Mouse (Mus musculus): ENCODE measurements at regions not wholly inside any gene's neighbourhood (a gene's known extent, or its start where the extent isn't known, plus 50 kb on each side); places are given as distances from the start of the nearest gene placed in this dataset.

DNA sequence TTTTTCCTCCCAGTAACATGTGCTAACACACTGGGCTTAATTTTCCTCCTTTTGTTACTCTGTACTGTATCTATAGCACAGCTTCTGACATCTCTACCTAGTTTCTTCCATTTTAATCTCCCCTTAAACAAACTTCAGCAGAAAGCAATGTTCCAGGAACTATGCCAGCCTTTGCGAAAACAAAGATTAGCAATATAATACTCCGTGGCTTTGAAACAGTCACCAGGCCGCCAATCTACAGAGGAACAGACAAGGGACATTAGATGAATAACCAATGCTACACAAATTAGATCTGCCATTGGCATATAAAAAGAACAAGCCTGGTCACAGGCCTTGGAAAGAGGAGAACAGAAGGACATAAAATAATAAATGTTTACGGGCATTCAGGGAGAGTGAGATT is 220.2 kb upstream of the 4930583I09Rik start:
- Histone ChIP-seq H3K4me1 (replicated peaks; ENCODE audit: insufficient read depth, low read length) (no peaks in the 10 kb centered on the region), H3K27ac (no peak overlapping the region), H3K27me3 (ENCODE audit: insufficient read depth, low read length) (no peaks in the 10 kb centered on the region), H3K9ac (ENCODE audit: low read depth, low read length) (no peak overlapping the region), H3K36me3 (ENCODE audit: insufficient read depth, low read length) (no peaks in the 10 kb centered on the region), H3K4me2 (ENCODE audit: low read length) (no peak overlapping the region), H3K4me3 (replicated peaks; ENCODE audit: low read depth, low read length) (no peak overlapping the region), H3K9me3 (replicated peaks; ENCODE audit: low read length) (no peaks in the 10 kb centered on the region)
- DNase-seq (ENCODE audit: low spot score): no peak
- no peak for TF ChIP-seq CTCF (IDR thresholded peaks at IDR 0.05; ENCODE audit: low read depth)
- no peak for ATAC-seq (replicated peaks; ENCODE audit: low FRiP score, low read depth)
- 79% methylated on average over 4 of the region's 4 CpGs for WGBS

- Histone ChIP-seq H3K27me3 (ENCODE audit: insufficient read depth, low read length) (no peaks in the 10 kb centered on the region), H3K9ac (ENCODE audit: low read depth, low read length) (no peak overlapping the region), H3K4me2 (ENCODE audit: low read length) (no peak overlapping the region), H3K36me3 (ENCODE audit: insufficient read depth, low read length) (no peaks in the 10 kb centered on the region), H3K9me3 (replicated peaks; ENCODE audit: low read length) (no peaks in the 10 kb centered on the region), H3K4me1 (replicated peaks; ENCODE audit: insufficient read depth, low read length) (no peaks in the 10 kb centered on the region), H3K27ac (no peak overlapping the region), H3K4me3 (replicated peaks; ENCODE audit: low read depth, low read length) (no peak overlapping the region)
- ATAC-seq (replicated peaks; ENCODE audit: low FRiP score, low read depth): no peak
- no peak for DNase-seq (ENCODE audit: low spot score)
- no peak for TF ChIP-seq CTCF (IDR thresholded peaks at IDR 0.05; ENCODE audit: low read depth)
- WGBS: 66% methylated on average over 7 of the region's 7 CpGs
These were observed 214.1 kb upstream of the 4930583I09Rik start for GRCm38 (mm10) chr17:65049860-65050482.

- Histone ChIP-seq H3K27me3 (ENCODE audit: insufficient read depth, low read length) (no peaks in the 10 kb centered on the region), H3K4me2 (ENCODE audit: low read length) (no peak overlapping the region), H3K4me1 (replicated peaks; ENCODE audit: insufficient read depth, low read length) (no peaks in the 10 kb centered on the region), H3K9ac (ENCODE audit: low read depth, low read length) (no peak overlapping the region), H3K27ac (no peak overlapping the region), H3K4me3 (replicated peaks; ENCODE audit: low read depth, low read length) (no peak overlapping the region), H3K9me3 (replicated peaks; ENCODE audit: low read length) (no peaks in the 10 kb centered on the region), H3K36me3 (ENCODE audit: insufficient read depth, low read length) (no peaks in the 10 kb centered on the region)
- no peak for TF ChIP-seq CTCF (IDR thresholded peaks at IDR 0.05; ENCODE audit: low read depth)
- ATAC-seq (replicated peaks; ENCODE audit: low FRiP score, low read depth) (no peak), DNase-seq (ENCODE audit: low spot score) (no peak)
- WGBS: 87% methylated on average over 5 of the region's 5 CpGs
These were observed 179.9 kb upstream of the 4930583I09Rik start for GRCm38 (mm10) chr17:65015731-65016130.

DNA sequence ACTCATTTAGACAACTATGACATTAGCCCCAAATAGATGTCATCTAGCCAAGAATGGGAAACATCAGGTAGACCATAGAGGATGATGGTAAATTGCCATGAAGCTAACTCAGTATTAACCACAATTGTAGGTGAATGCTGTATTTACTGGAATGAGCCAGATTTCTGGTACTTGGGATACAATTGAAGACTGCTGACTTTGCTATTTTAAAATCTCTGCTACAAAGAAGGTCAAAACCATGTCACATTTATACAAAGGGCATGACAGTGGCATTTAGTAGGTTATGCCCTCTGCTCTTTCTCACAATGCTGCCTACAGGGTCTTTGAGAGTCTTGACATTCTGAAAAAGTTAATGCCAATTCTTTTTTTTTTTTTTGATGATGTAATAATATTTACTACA is 178.8 kb upstream of the 4930583I09Rik start:
- Histone ChIP-seq H3K9ac (ENCODE audit: low read depth, low read length) (no peak overlapping the region), H3K4me3 (replicated peaks; ENCODE audit: low read depth, low read length) (no peak overlapping the region), H3K27me3 (ENCODE audit: insufficient read depth, low read length) (no peaks in the 10 kb centered on the region), H3K4me2 (ENCODE audit: low read length) (no peak overlapping the region), H3K4me1 (replicated peaks; ENCODE audit: insufficient read depth, low read length) (no peaks in the 10 kb centered on the region), H3K27ac (no peak overlapping the region), H3K36me3 (ENCODE audit: insufficient read depth, low read length) (no peaks in the 10 kb centered on the region), H3K9me3 (replicated peaks; ENCODE audit: low read length) (no peaks in the 10 kb centered on the region)
- TF ChIP-seq CTCF (IDR thresholded peaks at IDR 0.05; ENCODE audit: low read depth): no peak
- DNase-seq (ENCODE audit: low spot score) (no peak), ATAC-seq (replicated peaks; ENCODE audit: low FRiP score, low read depth) (no peak)

DNA sequence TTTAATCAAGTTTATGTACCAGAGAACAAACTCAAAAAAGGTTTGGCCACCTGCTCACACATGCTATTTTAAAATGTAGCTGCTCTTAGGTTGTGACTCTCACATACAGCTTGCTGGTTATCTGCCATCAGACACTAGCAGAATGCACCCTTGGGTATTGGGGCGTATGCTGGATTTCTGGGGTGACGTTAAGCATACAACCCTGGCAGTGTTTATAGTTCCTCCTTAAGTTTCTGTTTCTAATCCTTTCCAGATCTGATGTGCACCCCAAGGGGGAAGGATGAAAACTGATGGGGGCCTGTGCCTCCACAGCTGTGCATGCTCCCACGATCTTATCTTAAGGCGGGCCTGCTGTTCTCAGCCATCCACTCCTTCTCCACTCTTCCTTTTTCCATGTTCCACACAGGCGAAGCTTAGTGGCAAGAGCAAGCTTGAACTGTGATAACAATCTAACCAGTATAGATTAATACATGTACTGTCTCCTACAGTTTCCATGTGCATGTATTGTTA is 164.8 kb upstream of the 4930583I09Rik start:
- H3K4me2 ChIP-seq (ENCODE audit: low read length): no peak overlapping the region
- no peaks in the 10 kb centered on the region for H3K4me1 ChIP-seq (replicated peaks; ENCODE audit: insufficient read depth, low read length)
- no peaks in the 10 kb centered on the region for H3K36me3 ChIP-seq (ENCODE audit: insufficient read depth, low read length)
- DNase-seq (ENCODE audit: low spot score): no peak
- no peak overlapping the region for H3K4me3 ChIP-seq (replicated peaks; ENCODE audit: low read depth, low read length)
- H3K27me3 ChIP-seq (ENCODE audit: insufficient read depth, low read length): no peaks in the 10 kb centered on the region
- no peaks in the 10 kb centered on the region for H3K9me3 ChIP-seq (replicated peaks; ENCODE audit: low read length)
- 62% methylated on average over 5 of the region's 5 CpGs for WGBS
- H3K9ac ChIP-seq (ENCODE audit: low read depth, low read length): no peak overlapping the region
- no peak for TF ChIP-seq CTCF (IDR thresholded peaks at IDR 0.05; ENCODE audit: low read depth)
- ATAC-seq (replicated peaks; ENCODE audit: low FRiP score, low read depth): no peak
- H3K27ac ChIP-seq: no peak overlapping the region

DNA sequence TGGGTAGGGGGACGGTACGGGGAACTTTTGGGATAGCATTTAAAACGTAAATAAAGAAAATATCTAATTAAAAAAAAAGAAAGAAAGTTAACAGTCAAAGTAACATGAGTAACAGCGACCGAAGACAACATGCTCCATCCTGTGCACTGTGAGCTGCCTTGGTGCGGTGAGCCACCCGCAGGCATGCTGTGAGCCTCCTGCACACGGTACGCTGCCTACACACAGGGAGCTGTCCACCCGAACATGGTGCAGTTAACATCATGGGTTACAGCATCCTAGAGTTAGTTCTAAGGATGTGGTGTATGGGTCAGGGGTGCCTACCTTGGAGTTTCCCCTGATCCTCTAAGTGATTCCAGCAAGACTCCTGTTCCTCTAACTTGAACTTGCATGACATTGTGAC is 158.6 kb upstream of the 4930583I09Rik start:
- TF ChIP-seq CTCF (IDR thresholded peaks at IDR 0.05; ENCODE audit: low read depth): no peak
- DNase-seq (ENCODE audit: low spot score): no peak
- H3K36me3 ChIP-seq (ENCODE audit: insufficient read depth, low read length): no peaks in the 10 kb centered on the region
- H3K9me3 ChIP-seq (replicated peaks; ENCODE audit: low read length): no peaks in the 10 kb centered on the region
- H3K27me3 ChIP-seq (ENCODE audit: insufficient read depth, low read length): no peaks in the 10 kb centered on the region
- H3K4me2 ChIP-seq (ENCODE audit: low read length): no peak overlapping the region
- WGBS: 81% methylated on average over 10 of the region's 10 CpGs
- H3K27ac ChIP-seq: no peak overlapping the region
- H3K4me1 ChIP-seq (replicated peaks; ENCODE audit: insufficient read depth, low read length): no peaks in the 10 kb centered on the region
- no peak for ATAC-seq (replicated peaks; ENCODE audit: low FRiP score, low read depth)
- no peak overlapping the region for H3K4me3 ChIP-seq (replicated peaks; ENCODE audit: low read depth, low read length)
- no peak overlapping the region for H3K9ac ChIP-seq (ENCODE audit: low read depth, low read length)

DNA sequence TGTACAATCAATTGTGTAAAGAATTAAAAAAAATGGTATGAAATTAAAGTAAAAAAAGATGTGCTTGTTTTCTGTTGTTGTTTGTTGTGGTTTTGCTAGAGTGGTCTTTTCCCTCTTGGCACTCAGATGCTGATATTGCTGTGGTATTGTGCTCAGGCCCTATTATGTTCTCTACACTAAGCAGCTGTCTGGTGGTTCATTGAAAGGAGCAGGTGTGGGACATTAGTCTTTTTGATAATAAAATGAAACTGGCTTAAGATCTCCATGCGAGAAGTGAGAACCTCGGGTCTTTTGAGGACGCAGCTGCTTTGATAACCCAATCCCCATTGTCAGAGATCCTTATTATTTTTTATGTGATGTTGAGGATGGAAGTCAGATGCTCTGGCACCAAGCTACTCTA is 155.4 kb upstream of the 4930583I09Rik start:
- Histone ChIP-seq H3K4me3 (replicated peaks; ENCODE audit: low read depth, low read length) (no peak overlapping the region), H3K27ac (no peak overlapping the region), H3K4me1 (replicated peaks; ENCODE audit: insufficient read depth, low read length) (no peaks in the 10 kb centered on the region), H3K9me3 (replicated peaks; ENCODE audit: low read length) (no peaks in the 10 kb centered on the region), H3K9ac (ENCODE audit: low read depth, low read length) (no peak overlapping the region), H3K36me3 (ENCODE audit: insufficient read depth, low read length) (no peaks in the 10 kb centered on the region), H3K27me3 (ENCODE audit: insufficient read depth, low read length) (no peaks in the 10 kb centered on the region), H3K4me2 (ENCODE audit: low read length) (no peak overlapping the region)
- 80% methylated on average over 3 of the region's 3 CpGs for WGBS
- DNase-seq (ENCODE audit: low spot score) (no peak), ATAC-seq (replicated peaks; ENCODE audit: low FRiP score, low read depth) (no peak)
- TF ChIP-seq CTCF (IDR thresholded peaks at IDR 0.05; ENCODE audit: low read depth): no peak

All from kidney, postnatal 0 days (tissue).